Mouse (Mus musculus): ENCODE data around the gene Plpp1. TPM values are rescaled to one million over a fixed set of nuclear protein-coding genes. Genes with fewer than 3 reads are reported as not detected.

Plpp1 gene
- polyA plus RNA-seq, 1 experiment: 10.1 TPM

GRCm38 (mm10) chr13:112853710-112854316, 53.2 kb downstream of the Plpp1 start:
- H3K4me3 ChIP-seq (ENCODE audit: insufficient read depth, low read depth, low read length): no peak overlapping the region
- no peaks in the 10 kb centered on the region for H3K4me1 ChIP-seq (ENCODE audit: control insufficient read depth, insufficient read depth, insufficient read length, low read length)
- H3K27ac ChIP-seq (replicated peaks; ENCODE audit: low read depth, low read length): no peak overlapping the region

GRCm38 (mm10) chr13:112854402-112854801, 53.8 kb downstream of the Plpp1 start:
- H3K27ac ChIP-seq (replicated peaks; ENCODE audit: low read depth, low read length): no peak overlapping the region
- no peak overlapping the region for H3K4me3 ChIP-seq (ENCODE audit: insufficient read depth, low read depth, low read length)
- H3K4me1 ChIP-seq (ENCODE audit: control insufficient read depth, insufficient read depth, insufficient read length, low read length): no peaks in the 10 kb centered on the region

GRCm38 (mm10) chr13:112857921-112858320, 57.3 kb downstream of the Plpp1 start:
- H3K27ac ChIP-seq (replicated peaks; ENCODE audit: low read depth, low read length): no peak overlapping the region
- H3K4me1 ChIP-seq (ENCODE audit: control insufficient read depth, insufficient read depth, insufficient read length, low read length): no peaks in the 10 kb centered on the region
- no peak overlapping the region for H3K4me3 ChIP-seq (ENCODE audit: insufficient read depth, low read depth, low read length)

GRCm38 (mm10) chr13:112859574-112860134, 59.1 kb downstream of the Plpp1 start:
- H3K4me3 ChIP-seq (ENCODE audit: insufficient read depth, low read depth, low read length): no peak overlapping the region
- H3K4me1 ChIP-seq (ENCODE audit: control insufficient read depth, insufficient read depth, insufficient read length, low read length): no peaks in the 10 kb centered on the region
- H3K27ac ChIP-seq (replicated peaks; ENCODE audit: low read depth, low read length): no peak overlapping the region

- H3K4me1 ChIP-seq (ENCODE audit: control insufficient read depth, insufficient read depth, insufficient read length, low read length): no peaks in the 10 kb centered on the region
- H3K4me3 ChIP-seq (ENCODE audit: insufficient read depth, low read depth, low read length): no peak overlapping the region
- H3K27ac ChIP-seq (replicated peaks; ENCODE audit: low read depth, low read length): no peak overlapping the region
These were observed 59.8 kb downstream of the Plpp1 start for GRCm38 (mm10) chr13:112860370-112860769.

GRCm38 (mm10) chr13:112860911-112861310, 60.3 kb downstream of the Plpp1 start:
- no peaks in the 10 kb centered on the region for H3K4me1 ChIP-seq (ENCODE audit: control insufficient read depth, insufficient read depth, insufficient read length, low read length)
- no peak overlapping the region for H3K27ac ChIP-seq (replicated peaks; ENCODE audit: low read depth, low read length)
- no peak overlapping the region for H3K4me3 ChIP-seq (ENCODE audit: insufficient read depth, low read depth, low read length)

GRCm38 (mm10) chr13:112861825-112862306, 61.3 kb downstream of the Plpp1 start:
- no peak overlapping the region for H3K4me3 ChIP-seq (ENCODE audit: insufficient read depth, low read depth, low read length)
- no peaks in the 10 kb centered on the region for H3K4me1 ChIP-seq (ENCODE audit: control insufficient read depth, insufficient read depth, insufficient read length, low read length)
- no peak overlapping the region for H3K27ac ChIP-seq (replicated peaks; ENCODE audit: low read depth, low read length)

- H3K4me3 ChIP-seq (ENCODE audit: insufficient read depth, low read depth, low read length): no peak overlapping the region
- no peaks in the 10 kb centered on the region for H3K4me1 ChIP-seq (ENCODE audit: control insufficient read depth, insufficient read depth, insufficient read length, low read length)
- H3K27ac ChIP-seq (replicated peaks; ENCODE audit: low read depth, low read length): no peak overlapping the region
These were observed 61.8 kb downstream of the Plpp1 start for GRCm38 (mm10) chr13:112862342-112862741.

GRCm38 (mm10) chr13:112862978-112863677, 62.5 kb downstream of the Plpp1 start:
- Histone ChIP-seq H3K4me1 (ENCODE audit: control insufficient read depth, insufficient read depth, insufficient read length, low read length) (no peaks in the 10 kb centered on the region), H3K27ac (replicated peaks; ENCODE audit: low read depth, low read length) (no peak overlapping the region), H3K4me3 (ENCODE audit: insufficient read depth, low read depth, low read length) (no peak overlapping the region)

GRCm38 (mm10) chr13:112866782-112867181, 66.2 kb downstream of the Plpp1 start:
- Histone ChIP-seq H3K27ac (replicated peaks; ENCODE audit: low read depth, low read length) (no peak overlapping the region), H3K4me3 (ENCODE audit: insufficient read depth, low read depth, low read length) (no peak overlapping the region)

GRCm38 (mm10) chr13:112867381-112867780, 66.8 kb downstream of the Plpp1 start:
- Histone ChIP-seq H3K4me3 (ENCODE audit: insufficient read depth, low read depth, low read length) (no peak overlapping the region), H3K4me1 (ENCODE audit: control insufficient read depth, insufficient read depth, insufficient read length, low read length) (no peaks in the 10 kb centered on the region), H3K27ac (replicated peaks; ENCODE audit: low read depth, low read length) (no peak overlapping the region)

More at GRCm38 (mm10) chr13:112866782-112867181, 66.2 kb downstream of the Plpp1 start:
- H3K4me1 ChIP-seq (ENCODE audit: control insufficient read depth, insufficient read depth, insufficient read length, low read length): no peaks in the 10 kb centered on the region

- H3K4me1 ChIP-seq (ENCODE audit: control insufficient read depth, insufficient read depth, insufficient read length, low read length): no peaks in the 10 kb centered on the region
These were observed 69.6 kb downstream of the Plpp1 start for GRCm38 (mm10) chr13:112870039-112870690.

GRCm38 (mm10) chr13:112871500-112872266, 71.1 kb downstream of the Plpp1 start:
- H3K27ac ChIP-seq (replicated peaks; ENCODE audit: low read depth, low read length): no peak overlapping the region
- H3K4me1 ChIP-seq (ENCODE audit: control insufficient read depth, insufficient read depth, insufficient read length, low read length): no peaks in the 10 kb centered on the region

More at GRCm38 (mm10) chr13:112870039-112870690, 69.6 kb downstream of the Plpp1 start:
- Histone ChIP-seq H3K27ac (replicated peaks; ENCODE audit: low read depth, low read length) (no peak overlapping the region), H3K4me3 (ENCODE audit: insufficient read depth, low read depth, low read length) (no peak overlapping the region)

GRCm38 (mm10) chr13:112887234-112887633, 86.6 kb downstream of the Plpp1 start:
- no peaks in the 10 kb centered on the region for H3K4me1 ChIP-seq (ENCODE audit: control insufficient read depth, insufficient read depth, insufficient read length, low read length)
- H3K4me3 ChIP-seq (ENCODE audit: insufficient read depth, low read depth, low read length): no peak overlapping the region
- H3K27ac ChIP-seq (replicated peaks; ENCODE audit: low read depth, low read length): no peak overlapping the region

More at GRCm38 (mm10) chr13:112871500-112872266, 71.1 kb downstream of the Plpp1 start:
- H3K4me3 ChIP-seq (ENCODE audit: insufficient read depth, low read depth, low read length): no peak overlapping the region
